Mouse (Mus musculus) small intestine, adult 2 months (tissue): ENCODE measurements around the gene Rad51b.

Source experiments
- CTCF ChIP-seq: fragments of 200-500 bp; IDR thresholded peaks from 2 replicates; pipeline ENCODE4 v1.5.1; 2012; ENCODE audit warnings: low read depth, mild to moderate bottlenecking, control low read depth, inconsistent platforms, low read length, moderate library complexity, mixed read lengths; ENCODE audit not compliant: insufficient replicate concordance, insufficient read length; ENCODE audit errors: extremely low read depth
- POLR2A ChIP-seq: fragments of 200-500 bp; IDR thresholded peaks from 2 replicates; pipeline ENCODE4 v1.6.1; 2012; ENCODE audit warnings: low read depth, mild to moderate bottlenecking, control low read depth, inconsistent platforms, low read length, moderate library complexity

DNA sequence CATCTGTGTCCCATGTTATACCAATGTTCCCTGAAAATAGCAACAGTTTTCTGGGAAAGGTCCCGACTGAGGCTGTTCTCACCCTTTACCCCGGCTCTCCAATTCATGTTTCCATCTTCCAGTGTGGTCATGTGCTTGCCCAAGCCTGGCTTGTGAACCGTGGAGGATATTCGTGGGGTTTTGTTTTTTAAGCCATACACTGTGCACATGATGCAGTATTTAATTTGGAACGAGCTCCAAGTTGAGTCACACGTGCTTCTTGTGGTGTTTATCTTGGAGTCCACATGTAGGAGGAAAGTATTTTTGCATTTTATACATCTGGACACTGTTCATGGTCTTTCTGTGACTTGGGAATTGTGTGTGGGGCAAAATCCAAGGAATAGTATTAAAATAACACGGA lies 57.5 kb downstream of the Rad51b start:
- TF ChIP-seq POLR2A (no peak), CTCF (no peak)
